Mouse (Mus musculus): ENCODE measurements at regions not wholly inside any gene's neighbourhood (a gene's known extent, or its start where the extent isn't known, plus 50 kb on each side); places are given as distances from the start of the nearest gene placed in this dataset.

DNA sequence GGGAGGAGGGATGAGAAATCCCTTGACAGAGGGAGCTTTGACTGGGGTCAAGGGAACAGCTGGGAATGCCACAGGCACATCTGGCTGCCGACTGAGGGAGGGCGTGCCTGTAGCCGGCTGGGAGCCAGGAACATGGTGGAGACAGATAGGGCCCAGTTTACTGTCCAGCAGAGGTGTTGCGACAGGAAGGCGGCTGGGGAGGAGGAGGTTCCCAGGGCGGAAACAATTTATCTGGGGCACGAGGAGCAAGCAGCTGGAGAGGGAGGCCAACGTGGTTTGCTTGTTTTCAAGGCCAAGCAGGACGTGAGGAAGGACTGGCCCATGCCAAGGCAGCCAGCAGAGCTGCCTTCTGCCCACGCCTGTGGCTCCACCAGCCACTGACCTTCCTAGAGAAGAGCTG is 208.0 kb downstream of the Cyp26b1 start:
- DNase-seq (ENCODE audit: low read depth, low spot score), result no peak

DNA sequence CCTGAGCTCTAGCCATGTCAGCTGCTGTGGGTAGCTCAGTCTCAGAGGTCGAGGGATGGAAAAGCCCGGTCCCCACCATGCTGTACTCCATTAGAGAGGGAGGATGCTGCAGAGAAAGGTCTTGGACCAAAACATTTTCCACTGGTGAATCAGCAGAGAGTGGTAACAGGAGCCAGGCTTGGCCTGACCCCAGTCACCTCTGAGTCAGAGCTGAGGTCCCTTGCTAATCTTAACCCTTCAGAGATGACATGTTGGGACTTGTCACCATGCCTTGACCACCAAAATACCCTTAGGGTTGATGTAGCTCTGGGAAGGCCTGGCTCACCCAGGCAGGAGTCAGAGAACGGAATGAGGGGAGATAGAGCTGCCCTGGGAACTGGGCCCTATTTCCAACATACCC is 210.0 kb downstream of the Cyp26b1 start:
- no peak for DNase-seq (ENCODE audit: low read depth, low spot score)

- DNase-seq (ENCODE audit: low read depth, low spot score), result no peak
Measured at GRCm38 (mm10) chr6:84383141-84383540, 210.6 kb downstream of the Cyp26b1 start.

DNA sequence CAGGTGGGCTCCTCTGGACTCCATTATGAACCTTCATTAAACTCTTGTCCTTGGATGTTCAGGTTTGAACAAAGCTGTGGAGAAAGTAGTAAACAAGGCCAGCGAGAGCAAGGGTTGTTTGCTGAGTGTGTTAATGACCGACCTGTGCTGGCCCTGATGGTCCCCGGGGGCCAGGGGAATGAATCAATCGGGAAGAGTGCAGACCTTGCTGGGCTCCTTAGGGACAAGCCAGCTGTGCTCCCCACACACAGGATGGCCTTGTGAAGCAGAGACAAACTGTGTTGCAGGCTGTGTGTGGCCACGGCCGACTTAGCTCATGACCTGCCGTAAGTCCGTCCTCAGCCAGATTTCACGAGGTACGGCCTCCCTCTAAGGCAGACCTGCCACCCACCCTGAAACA is 212.1 kb downstream of the Cyp26b1 start:
- DNase-seq (ENCODE audit: low read depth, low spot score), result no peak

GRCm38 (mm10) chr6:84376666-84377065 is 217.0 kb downstream of the Cyp26b1 start:
- DNase-seq (ENCODE audit: low read depth, low spot score), result no peak

DNA sequence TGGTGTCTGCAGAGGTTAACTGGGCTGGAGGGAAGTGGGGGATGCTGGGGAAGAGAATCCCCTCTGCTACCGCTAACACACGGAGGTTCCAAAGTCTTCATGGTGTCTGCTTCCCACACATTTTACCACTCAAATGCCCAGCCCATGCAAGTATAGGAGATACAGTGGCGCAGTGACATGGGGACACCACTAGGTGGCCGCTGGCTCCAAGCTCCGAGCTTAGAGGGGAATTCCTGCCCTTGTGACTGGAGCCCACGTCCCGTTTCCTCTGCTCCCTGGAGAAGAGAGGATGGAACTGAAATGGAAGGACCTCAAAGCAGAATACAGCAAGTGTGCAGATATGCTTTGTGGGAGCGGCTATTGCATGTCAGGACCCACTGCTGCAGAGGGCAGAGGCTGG is 218.2 kb downstream of the Cyp26b1 start:
- peak; percentile 3 for DNase-seq (ENCODE audit: low read depth, low spot score)

- no peak for DNase-seq (ENCODE audit: low read depth, low spot score)
Measured at GRCm38 (mm10) chr6:84366365-84366764, 227.3 kb downstream of the Cyp26b1 start.

GRCm38 (mm10) chr6:84365914-84366313 is 227.8 kb downstream of the Cyp26b1 start:
- no peak for DNase-seq (ENCODE audit: low read depth, low spot score)

DNA sequence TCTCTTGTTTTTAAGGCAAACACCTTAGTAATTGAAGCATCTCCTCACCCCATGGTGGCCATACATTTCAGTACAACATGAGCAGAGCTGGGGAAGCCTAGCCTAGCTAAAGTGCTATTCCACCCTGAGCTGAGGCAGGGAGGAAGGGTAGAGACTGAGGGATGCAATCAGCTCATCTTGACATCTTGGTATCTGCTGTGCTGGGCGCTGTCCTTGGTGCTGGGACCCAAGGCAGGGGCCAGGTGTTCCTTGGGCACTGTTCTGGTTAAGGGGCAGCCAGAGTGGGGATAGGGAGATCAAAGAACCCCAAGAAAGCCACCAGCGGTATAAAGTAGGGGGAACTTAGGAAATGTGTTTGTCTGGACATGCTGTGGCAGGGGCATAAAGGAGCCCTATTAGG is 228.7 kb downstream of the Cyp26b1 start:
- no peak for DNase-seq (ENCODE audit: low read depth, low spot score)

GRCm38 (mm10) chr6:84362331-84362730 is 231.4 kb downstream of the Cyp26b1 start:
- DNase-seq (ENCODE audit: low read depth, low spot score), result no peak

DNA sequence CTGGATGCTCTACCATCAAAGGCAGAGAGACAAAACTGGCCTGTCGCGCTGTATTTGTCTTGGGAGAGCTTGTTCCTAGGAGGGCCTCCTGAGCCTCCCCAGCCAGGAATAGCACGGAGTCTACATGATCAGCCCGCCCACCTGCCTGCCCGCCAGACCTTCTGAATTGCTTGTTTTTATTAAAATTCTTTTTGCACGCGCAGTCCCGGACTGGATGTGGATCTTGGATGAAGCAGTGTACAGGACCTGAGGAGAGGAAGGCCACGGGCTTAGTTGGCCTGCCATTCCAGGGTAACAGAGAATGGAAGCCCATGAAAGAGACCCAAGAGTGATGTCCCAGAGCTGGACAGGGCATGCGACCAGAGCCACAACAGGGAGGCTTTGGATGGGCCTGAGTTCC is 235.8 kb downstream of the Cyp26b1 start:
- no peak for DNase-seq (ENCODE audit: low read depth, low spot score)

- no peak for DNase-seq (ENCODE audit: low read depth, low spot score)
Measured at GRCm38 (mm10) chr6:84353425-84354220, 240.1 kb downstream of the Cyp26b1 start.

- no peak for DNase-seq (ENCODE audit: low read depth, low spot score)
Measured at GRCm38 (mm10) chr6:84344936-84345335, 248.8 kb downstream of the Cyp26b1 start.

DNA sequence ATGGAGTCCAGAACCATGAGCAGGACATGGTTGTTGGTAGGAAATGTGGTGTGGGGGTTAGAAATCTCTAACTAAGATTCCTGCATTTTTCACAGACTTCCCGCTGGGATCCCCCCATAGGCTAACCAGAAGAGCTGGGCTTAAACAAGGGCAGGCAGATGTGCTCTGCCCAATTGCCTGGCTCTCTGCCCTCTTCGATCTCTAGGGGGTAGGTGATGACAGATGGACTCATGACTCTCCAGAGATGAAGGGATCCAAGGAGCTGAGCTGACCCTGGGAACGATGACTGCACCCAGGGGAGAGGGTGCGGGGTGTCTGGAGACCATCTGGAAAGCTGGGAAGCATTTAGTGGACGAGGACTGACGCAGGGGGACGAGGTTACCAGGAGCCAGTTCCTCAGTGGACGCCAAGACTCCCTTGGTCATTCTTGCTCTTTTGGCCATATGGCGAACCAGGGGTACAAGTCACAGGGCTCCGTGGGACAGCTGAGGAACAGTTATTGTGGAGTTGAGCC is 260.0 kb downstream of the Cyp26b1 start:
- no peak for DNase-seq (ENCODE audit: low read depth, low spot score)

DNA sequence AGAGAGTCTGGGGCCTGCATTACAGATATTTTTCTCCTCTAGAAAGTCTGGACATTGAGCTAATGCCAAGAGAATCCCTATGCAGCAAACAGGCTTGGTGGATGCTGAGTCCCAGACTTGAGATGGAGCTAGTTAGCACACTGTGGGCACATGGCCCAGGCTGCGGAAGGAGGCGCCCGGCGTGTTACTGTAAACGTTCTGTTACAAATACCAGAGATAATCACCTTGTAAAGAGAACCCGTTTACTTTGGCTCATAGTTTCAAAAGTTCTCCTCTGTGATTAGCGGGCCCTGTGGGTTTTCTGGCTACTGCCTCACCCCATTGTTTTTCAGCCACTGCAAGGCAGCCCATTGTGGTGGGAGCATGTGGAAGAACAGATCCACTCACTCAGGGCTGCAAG is 264.6 kb downstream of the Cyp26b1 start:
- DNase-seq (ENCODE audit: low read depth, low spot score), result no peak

GRCm38 (mm10) chr6:84328030-84328390 is 265.7 kb downstream of the Cyp26b1 start:
- no peak for DNase-seq (ENCODE audit: low read depth, low spot score)

GRCm38 (mm10) chr6:84327306-84328029 is 266.2 kb downstream of the Cyp26b1 start:
- DNase-seq (ENCODE audit: low read depth, low spot score), result no peak

DNA sequence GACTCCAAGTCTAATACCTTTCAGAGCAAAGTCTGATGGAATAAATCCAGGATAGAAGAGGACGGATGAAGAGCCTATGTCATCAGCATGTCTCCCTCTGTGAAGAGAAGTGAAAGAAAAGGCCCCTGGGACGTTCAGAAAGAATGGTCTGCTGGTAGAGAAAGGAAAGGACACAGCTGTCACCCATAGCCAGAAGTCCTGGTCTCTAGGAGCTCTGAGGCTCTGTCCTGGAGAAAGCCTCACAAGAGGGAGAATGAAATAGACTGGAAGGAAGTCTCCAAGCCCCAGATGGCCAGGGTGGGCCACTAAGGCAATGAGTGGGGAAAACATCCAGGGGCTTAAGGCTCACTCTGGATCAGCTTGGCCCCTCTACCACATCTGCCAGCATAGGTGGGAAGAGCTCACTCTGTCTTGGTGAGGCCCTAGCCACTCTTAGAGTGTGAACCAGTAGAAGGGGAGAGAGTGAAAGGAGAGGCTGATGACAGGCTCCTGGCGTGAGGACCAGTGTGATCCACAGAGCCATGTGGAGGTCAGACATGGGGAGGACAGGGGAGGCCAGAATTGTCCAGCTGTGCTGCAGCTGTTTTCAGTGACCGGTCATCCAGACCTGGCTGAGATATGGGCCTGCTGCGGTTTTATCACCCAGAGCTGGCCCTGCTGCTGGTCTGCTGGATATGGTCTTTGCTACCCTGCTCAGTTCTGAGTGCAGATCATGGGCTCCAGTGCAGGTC is 268.2 kb downstream of the Cyp26b1 start:
- no peak for DNase-seq (ENCODE audit: low read depth, low spot score)

DNA sequence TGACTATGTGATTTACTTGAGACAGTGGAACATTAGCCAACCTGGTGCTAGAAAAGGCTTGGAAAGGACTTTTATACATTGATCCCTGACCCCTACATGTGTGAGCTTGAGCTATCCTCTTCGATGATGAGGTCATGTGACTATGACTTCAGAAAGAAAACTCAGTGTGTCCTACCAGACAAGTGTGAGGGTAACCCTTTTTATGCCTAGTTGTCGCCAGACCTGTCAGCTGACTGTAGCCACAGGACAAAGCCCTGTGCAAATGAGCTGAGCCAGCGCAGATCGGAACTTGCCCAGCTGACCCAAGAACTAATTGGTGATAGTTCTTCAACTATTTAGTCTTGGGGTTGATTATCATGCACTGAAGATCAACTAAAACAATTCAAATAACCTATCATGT is 269.5 kb downstream of the Cyp26b1 start:
- no peak for DNase-seq (ENCODE audit: low read depth, low spot score)

DNA sequence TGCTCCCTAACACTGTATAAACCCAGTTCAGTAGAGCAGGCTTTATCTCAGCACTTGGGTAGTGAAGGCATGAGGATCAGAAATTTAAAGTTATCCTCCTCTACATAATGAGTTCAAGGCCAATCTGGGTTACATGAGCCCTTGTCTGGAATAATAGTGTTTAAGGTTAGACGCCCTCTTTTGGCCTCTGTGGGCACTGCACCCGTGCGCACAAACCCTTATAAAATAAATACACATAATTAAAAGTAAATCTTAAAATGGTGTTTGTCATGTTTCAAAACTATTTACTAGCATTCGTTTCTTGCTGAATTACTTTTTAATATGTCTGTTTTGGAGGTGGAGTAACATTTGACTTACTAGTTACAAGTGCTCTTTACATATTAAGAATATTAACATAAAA is 271.2 kb downstream of the Cyp26b1 start:
- no peak for DNase-seq (ENCODE audit: low read depth, low spot score)

DNA sequence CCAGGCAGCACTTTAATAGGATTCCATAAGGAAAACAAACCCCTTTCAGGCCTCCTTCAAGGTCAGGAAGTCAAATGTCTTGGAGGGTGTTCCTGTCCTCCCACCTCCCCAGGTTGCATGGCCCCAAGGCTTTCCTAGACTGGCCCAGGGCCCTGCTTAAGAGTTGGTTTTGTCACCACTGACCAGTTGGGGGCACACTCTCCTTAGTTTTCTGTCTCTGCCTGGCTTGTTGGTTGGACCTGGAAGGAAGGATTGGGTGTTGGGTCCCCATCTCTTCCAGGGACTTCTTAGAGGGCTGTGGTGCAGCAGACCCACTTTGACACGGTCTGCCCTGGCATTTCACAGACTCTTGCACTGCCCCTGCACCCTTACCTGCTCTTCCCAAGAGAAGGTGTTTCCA is 273.1 kb downstream of the Cyp26b1 start:
- no peak for DNase-seq (ENCODE audit: low read depth, low spot score)

- DNase-seq (ENCODE audit: low read depth, low spot score), result no peak
Measured at GRCm38 (mm10) chr6:84318774-84319173, 274.9 kb downstream of the Cyp26b1 start.

Data from A20 (cell line).